Mouse (Mus musculus) neutrophil, adult 83 days (primary cell): ENCODE results near the gene D430019H16Rik. TPM values are rescaled to one million over a fixed set of nuclear protein-coding genes. Genes with fewer than 3 reads are reported as not detected.

Experiments
- total RNA-seq, 2 experiments: library from RNA; stranded (reverse); gene quantifications; one replicate each; pipeline ENCODE4 v1.2.4; 2023

D430019H16Rik gene
- not detected for total RNA-seq

GRCm38 (mm10) chr12:105453670-105454257 lies at the start of gene D430019H16Rik:
Gene D430019H16Rik (plus strand): TSS chr12:105453856.

Other genes with a start within 250 kb of the D430019H16Rik start
- gene Tcl1, start 231.1 kb upstream of the D430019H16Rik start, total RNA-seq: not detected
- gene Tunar, start 120.0 kb upstream of the D430019H16Rik start, total RNA-seq: not detected
- gene Bdkrb2, start 109.4 kb downstream of the D430019H16Rik start, total RNA-seq: not detected
- gene Bdkrb1, start 149.2 kb downstream of the D430019H16Rik start, total RNA-seq: not detected
- 1 to 10 TPM; 8.2 to 9.2 TPM for gene Gskip, start 231.0 kb downstream of the D430019H16Rik start, total RNA-seq
- gene Atg2b, start 231.4 kb downstream of the D430019H16Rik start, total RNA-seq: 10 to 100 TPM; 17.3 to 19.1 TPM